Mouse (Mus musculus): Measurements from ENCODE around the gene Slc12a7.

Slc12a7 gene

GRCm38 (mm10) chr13:73823711-73824110 lies 90.8 kb downstream of the Slc12a7 start:
- no peak for DNase-seq

GRCm38 (mm10) chr13:73827243-73827642 lies 94.3 kb downstream of the Slc12a7 start:
- DNase-seq: no peak

- peak; percentile 66 for DNase-seq
Observed at GRCm38 (mm10) chr13:73831486-73831885, 98.6 kb downstream of the Slc12a7 start.

GRCm38 (mm10) chr13:73833809-73834208 lies 100.9 kb downstream of the Slc12a7 start:
- DNase-seq: no peak

- DNase-seq: no peak
Observed at GRCm38 (mm10) chr13:73835791-73836190, 102.9 kb downstream of the Slc12a7 start.

- DNase-seq: no peak
Observed at GRCm38 (mm10) chr13:73836491-73836890, 103.6 kb downstream of the Slc12a7 start.

GRCm38 (mm10) chr13:73837708-73838107 lies 104.8 kb downstream of the Slc12a7 start:
- no peak for DNase-seq

- no peak for DNase-seq
Observed at GRCm38 (mm10) chr13:73839137-73839548, 106.2 kb downstream of the Slc12a7 start.

GRCm38 (mm10) chr13:73839740-73840139 lies 106.8 kb downstream of the Slc12a7 start:
- no peak for DNase-seq

GRCm38 (mm10) chr13:73842696-73843095 lies 109.8 kb downstream of the Slc12a7 start:
- no peak for DNase-seq

- DNase-seq: peak in 1 of 2 experiments; percentile 4
Observed at GRCm38 (mm10) chr13:73846589-73847464, 113.9 kb downstream of the Slc12a7 start.

- DNase-seq: peak; percentile 67 to 70
Observed at GRCm38 (mm10) chr13:73847465-73847836, 114.6 kb downstream of the Slc12a7 start, which contains the start of gene Nkd2. Nkd2 (minus strand) TSS chr13:73847631.

All from B cell, adult 2 months (primary cell).